Mouse (Mus musculus) layer of hippocampus, adult 18-20 months (tissue): ENCODE data around the gene Ttyh2. TPM values are rescaled to one million over a fixed set of nuclear protein-coding genes. Genes with fewer than 3 reads are reported as not detected.
"Not testable (repeated sequence)": the region's sequence is repeated elsewhere in the genome, so short reads cannot be mapped to it uniquely, and the experiment has no call there.

Experiments
- DNase-seq, 2 experiments: peaks; one replicate each; pipeline ENCODE4 v3.0.0; 2022; ENCODE audit warnings: low spot score in 2 of 2
- total RNA-seq, 2 experiments: library from RNA; stranded (reverse); gene quantifications; 2 replicates each; pipeline ENCODE4 v1.2.3; 2021

The Ttyh2 gene
- total RNA-seq, 2 experiments from 2014 or later, result 29.3 to 31.2 TPM

DNA sequence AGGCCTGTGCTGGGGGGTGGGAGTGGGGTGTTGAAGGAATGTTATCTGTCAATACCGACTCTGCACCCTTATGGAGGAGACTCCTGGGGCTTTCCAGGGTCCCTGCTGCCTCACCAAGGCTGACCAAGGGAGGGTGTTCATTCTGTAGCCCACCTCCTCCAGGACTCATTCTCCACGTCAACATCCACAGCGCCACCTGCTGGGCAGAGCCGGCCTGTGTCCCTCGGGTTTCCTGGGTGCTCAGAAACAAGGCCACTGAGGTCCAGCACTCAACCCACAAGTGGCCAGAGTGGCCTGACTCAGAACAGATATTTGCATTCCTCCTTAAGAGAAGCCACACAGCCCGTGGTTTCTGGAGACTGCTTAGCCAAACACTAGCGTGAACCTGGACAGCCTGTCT is 17.5 kb upstream of the Ttyh2 start:
- peak in 1 of 2 experiments; percentile 70 for DNase-seq

DNA sequence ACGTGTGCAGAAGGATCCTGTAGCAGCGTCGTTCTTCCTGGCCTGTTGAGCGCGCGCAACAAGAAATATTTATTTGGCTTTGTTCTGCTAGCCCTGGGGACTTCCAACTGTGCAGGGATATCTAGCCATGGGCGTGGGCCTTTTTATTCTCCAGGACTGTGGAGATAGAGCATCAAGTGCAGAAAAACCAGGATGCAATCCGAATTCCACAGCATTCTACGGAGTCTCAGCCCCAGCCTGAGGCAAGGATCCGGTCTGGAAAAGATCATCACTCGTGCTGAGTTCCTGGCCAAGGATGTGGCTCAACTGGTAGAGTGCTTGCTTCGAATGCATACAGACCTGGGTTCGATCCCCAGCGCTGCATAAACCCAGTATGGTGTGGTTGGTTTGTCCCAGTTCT is 13.1 kb upstream of the Ttyh2 start:
- no peak for DNase-seq

DNA sequence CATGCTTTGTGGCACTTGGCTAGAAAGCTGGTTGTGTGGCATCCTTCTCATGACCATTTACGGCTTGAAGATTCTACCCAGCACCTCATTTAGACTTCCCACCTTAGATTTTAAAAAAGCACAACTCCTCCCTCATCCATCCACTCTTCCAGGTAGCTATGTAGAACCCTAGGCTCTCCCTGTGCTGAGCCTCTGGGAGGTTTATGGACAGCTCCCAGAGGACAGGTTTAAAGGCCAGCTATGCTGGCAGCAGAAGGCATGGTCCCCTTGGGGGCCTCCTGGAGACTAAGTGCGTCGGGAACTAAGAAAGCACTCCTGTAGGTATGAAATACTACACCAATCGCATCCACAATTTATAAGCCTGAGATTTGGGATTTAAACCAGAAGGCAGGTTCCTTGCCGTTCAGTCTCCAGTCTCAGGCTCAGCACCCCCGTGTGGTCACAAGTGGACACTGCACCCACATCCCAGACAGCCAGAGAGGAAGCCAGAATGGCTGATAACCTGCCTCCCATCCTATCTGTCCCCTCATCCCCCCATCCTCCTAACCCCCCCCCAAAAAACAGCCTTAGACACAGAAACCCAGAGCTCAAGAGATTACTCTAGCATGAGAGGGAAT is 12.4 kb upstream of the Ttyh2 start:
- DNase-seq, result peak in 1 of 2 experiments; percentile 80

DNA sequence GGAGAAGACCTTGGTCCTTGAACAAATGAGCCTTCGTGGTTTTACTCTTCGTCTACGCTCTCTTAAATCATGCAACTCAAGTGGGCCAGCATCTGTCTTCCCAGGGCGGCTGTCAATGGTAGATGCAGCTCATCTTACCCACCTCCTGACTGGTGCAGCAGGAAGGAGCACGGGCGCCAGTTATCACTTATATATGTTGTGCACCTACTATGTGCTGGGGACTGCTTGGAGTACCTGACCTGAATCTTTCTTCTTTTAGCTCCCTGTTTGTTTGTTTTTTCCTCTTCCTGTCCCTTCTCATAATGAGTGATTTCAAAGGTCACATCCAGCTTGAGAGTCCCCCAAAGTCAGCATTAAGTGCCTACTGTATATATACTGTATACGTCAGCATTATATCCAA is 11.1 kb upstream of the Ttyh2 start:
- no peak for DNase-seq

DNA sequence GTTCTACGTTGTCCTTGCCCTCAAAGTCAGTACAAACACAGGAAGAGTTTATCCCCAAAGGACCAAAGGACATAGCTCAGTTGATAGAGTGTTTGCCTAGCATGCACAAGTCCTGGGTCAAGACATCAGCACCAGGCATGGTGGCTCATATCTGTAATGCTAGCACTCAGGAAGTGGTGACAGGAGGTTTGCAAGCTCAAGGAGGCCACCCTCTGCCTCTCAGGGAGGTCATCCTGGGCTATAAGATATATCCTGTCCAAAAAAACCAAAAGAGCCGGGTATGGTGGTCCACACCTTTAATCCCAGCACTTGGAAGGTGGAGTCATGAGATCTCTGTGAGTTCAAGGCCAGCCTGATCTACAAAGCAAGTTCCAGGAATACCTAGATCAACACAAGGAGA is 9.8 kb upstream of the Ttyh2 start:
- DNase-seq, result no peak

DNA sequence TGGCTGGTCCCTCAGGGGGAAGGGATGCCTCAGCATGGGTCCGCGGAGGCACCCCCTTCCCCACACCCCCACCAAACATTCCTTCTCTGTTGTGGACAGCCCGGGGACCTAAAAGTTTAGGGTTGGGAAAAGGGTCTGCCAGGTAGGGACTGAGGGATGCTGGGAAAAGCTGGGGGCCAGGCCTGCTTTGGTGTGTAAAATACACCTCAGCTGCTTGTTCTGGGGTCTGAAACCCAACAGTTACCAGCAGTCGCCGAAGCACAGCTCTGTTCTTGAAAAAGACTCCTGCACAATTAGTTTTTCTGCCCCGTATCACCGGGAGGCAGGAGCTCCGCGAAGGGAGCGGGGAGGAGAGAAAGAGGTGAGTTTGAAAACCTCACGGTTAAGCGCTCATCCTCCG is 8.4 kb upstream of the Ttyh2 start:
- DNase-seq, result no peak

DNA sequence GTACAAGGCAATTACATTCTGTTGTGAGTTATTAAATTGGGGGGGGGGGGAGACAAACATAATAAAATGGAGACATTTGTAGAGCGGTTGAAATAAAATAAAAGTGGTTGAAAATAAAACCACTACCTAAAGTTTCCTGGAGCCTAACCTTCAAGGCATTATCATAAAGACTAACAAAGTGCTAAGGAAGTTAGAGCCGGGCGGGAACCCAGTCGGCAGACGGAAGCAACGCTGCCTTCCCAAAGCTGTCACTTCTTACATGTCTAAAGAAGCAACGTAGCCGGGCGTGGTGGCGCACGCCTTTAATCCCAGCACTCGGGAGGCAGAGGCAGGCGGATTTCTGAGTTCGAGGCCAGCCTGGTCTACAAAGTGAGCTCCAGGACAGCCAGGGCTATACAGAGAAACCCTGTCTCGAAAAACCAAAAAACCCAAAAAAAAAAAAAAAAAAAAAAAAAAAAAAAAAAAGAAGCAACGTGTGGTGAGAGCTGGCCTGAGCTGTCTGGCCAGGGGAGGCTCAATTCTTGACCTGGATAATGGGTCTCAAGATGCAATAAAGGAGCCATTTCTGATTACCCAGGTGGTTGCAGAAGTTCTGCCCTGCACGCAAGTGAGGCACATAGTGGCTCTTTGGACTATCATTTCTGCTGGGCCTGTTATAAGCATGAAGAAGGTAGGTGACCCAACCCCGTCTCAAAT is 7.8 kb upstream of the Ttyh2 start:
- no peak for DNase-seq

DNA sequence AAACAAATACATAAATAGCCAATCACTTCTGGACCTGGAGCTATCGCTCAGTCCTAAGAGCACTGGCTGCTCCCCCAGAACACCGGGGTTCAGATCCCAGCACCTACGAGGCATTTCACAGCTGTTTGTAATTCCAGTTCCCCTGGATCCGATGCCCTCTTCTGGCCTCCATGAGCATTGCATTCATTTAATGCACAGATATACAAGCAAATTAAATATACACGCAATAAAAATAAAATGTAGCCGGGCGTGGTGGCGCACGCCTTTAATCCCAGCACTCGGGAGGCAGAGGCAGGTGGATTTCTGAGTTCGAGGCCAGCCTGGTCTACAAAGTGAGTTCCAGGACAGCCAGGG is 7.3 kb upstream of the Ttyh2 start:
- DNase-seq, result peak in 1 of 2 experiments; percentile 46

DNA sequence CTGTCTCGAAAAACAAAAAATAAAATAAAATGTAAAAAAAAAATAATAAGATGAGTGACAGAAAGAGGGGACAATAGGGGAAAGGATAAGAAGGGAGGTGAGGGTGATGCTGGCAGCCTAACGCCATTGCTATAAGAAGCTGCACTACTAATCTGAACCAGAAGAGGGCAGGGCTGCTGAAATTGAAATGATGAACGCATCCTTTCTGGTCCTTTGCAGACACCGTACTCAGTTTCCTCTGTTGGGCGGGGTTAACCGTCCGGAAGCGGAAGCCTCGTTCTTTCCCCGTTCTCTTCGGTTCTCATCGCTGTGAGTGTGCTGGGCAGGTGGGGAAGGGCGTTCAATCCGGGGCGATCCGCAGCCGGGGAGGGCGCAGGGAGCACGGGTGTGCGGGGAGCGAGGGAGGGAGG is 6.9 kb upstream of the Ttyh2 start, which contains the start of gene Rpl38:
Gene Rpl38, plus strand, starts transcription at position 224 of the 410 bp plus-strand sequence.
- peak; percentile 88 to 98 for DNase-seq

DNA sequence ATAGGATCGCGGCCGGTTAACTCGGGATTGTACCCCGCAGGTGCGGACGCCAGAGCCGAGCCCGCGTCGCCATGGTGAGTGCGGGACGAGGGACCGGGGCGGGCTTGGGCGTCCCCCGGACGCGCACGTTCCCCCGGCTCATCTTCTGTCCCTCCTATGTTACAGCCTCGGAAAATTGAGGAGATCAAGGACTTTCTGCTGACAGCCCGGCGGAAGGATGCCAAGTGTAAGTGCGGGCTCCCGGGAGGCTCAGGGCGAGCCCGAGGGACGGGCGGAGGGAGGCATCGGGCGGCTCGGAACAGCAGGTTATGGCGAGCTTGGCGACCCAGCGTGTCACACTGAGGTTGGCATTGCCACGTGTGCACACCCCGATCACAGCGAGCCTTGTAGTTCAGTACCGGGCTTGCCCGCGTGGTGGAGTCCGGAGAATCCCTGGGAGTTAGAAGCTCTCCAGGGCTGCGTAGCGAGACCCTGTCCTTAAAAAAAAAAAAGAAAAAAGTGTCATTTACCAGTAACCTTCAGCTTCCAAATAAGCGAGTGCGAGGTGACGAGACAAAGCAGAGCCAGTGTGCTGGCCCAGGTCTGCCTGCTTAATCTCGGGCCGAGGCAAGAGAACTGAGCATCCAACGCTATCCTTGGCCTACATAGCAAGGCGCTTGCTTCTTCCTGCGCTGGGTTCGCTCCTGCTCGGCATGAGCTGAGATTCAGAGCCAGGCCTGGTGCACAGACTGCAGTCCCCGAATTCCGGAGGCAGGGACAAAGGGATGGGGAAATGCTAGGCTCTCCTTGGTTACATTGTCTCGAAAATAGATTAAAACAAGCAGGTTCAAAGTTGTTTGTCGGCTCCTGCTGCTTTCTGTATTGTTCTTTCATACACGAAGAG is 6.2 kb upstream of the Ttyh2 start:
- peak; percentile 63 to 85 for DNase-seq

DNA sequence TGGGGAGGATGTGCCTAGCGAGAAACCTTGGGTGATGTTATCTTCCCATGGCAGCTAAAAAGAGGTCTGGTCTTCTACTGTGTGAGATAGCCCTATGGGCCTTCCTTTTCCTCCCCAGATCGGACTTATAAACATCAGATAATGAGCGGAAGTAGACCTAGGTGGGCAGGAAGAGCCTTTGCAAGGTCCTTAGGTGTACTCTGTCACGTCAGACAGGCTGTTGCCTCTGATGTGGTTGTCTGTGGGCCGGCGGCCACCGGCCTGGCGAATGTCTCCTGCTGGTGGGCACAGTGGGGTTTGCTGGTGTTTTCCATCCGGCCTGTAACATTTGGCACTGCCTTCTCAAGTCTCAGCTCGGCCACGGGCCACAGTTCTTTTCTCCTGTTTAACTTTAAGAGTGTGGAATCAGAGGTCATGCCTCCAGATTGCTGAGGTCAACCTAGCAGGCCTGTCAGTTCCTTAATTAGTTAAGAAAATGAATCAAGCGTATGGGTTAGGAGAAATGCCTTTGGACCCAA is 5.5 kb upstream of the Ttyh2 start:
- DNase-seq, result no peak

DNA sequence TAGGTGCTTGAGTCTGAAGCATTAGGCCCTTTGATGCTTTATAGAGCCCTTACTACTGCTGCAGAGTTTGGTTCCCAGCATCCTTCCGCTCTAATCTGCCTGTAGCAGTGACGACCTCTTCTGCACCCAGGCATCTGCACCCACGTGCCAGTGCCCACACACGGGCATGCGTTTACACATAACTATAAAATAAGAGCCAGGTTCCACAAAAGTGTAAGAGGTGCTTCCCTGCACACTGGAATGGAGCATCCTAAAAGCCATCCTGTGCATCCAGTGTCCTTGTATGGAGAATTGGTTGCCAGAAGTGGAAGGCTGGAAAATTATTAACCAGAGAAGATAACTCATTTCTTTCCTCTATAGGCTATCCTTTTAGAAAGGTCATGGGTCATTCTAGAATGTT is 4.1 kb upstream of the Ttyh2 start:
- no peak for DNase-seq

DNA sequence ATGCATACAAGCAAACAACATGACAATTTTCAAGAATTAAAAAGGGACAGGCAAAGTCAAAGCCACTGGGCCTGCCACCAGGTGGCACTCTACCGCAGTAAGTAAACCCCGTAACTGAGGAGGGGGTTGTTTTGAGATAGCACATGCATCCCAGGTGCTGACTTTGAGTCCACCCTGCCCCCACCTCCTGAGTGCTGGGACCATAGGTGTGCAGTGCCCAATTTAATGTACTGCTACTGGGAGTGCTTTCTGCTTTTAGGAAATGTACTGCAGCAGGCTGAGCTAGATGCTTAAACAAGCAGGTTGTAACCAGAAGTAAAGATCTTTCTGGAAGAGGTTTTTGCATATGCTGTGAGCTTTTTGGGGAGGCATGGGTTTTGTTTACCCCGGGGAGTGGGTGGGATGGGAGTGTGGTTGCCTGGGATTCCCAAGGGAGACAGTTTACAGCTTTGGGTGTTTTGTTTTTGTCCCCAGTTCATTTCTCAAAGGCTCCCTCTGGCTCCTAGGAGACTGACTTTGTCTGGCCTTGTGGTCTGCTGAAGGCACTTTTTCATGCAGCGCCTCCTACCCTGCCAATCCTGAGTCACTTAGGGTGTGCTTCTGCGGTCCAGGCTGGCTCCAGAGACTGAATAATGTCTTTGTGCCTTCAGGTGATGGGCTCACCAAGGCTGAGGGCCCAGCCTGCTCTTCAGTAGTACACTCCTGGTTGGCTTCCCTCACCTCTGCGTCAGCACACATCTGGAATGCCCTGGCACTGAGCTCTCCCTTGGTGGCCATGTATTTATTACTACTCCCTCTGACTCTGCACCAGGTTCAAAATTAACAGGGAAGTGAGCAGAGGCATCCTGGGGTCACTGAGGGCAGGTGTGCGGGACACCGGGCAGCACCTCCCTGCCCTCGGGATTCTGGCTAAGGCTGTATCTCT is 2.2 kb upstream of the Ttyh2 start:
- DNase-seq, result peak in 1 of 2 experiments; percentile 61

DNA sequence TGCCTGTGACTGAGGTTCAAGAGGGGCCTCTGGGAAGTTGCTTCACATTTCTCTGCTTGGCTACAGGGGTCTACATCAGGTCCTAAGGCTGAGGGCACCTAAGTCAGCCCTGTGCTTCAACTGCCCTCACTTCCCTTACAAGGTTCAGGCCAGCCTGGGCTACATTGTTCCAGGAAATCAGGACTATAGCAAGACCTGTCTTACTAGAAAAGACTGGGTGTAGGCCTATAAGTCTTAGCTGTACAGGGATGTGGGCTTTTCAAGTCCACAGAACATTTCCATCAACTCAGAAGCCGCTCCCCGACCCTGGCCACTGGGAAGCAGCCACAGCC is 1.5 kb upstream of the Ttyh2 start:
- DNase-seq, result no peak

DNA sequence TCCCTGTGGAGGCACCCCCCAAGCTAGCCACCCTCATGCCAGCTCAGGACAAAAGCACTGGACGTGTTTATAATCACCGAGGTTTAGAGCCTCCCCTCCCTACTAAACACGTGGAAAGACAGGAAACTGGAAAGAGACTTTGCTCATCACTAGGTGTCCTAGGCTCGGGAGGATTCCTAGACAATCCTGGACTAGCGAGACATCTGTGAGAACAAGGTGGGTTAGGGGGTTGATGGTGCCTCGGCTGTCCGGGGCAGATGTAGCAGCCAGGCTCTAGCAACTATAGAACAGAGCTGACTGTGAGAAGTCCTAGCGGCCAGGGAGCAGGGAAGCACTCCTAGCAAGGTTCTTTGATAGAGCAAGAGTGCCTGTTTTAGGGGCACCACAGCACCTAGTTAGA is 1.1 kb upstream of the Ttyh2 start:
- no peak for DNase-seq

DNA sequence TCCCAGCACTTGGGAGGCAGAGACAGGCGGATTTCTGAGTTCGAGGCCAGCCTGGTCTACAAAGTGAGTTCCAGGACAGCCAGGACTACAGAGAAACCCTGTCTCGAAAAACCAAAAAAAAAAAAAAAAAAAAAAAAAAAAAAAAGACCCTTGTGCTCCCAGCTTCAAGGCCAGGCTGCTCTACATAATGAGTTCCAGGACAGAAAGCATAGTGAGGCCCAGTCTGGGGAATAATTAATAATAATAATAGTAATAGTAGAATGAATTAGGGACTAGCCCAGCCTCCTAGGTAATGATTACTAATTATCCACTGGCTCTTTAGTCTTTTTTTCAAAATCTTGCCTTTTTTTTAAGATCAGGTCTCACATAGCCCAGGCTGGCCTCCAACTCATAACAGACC is 435 bp upstream of the Ttyh2 start:
- DNase-seq, result not testable (repeated sequence)

DNA sequence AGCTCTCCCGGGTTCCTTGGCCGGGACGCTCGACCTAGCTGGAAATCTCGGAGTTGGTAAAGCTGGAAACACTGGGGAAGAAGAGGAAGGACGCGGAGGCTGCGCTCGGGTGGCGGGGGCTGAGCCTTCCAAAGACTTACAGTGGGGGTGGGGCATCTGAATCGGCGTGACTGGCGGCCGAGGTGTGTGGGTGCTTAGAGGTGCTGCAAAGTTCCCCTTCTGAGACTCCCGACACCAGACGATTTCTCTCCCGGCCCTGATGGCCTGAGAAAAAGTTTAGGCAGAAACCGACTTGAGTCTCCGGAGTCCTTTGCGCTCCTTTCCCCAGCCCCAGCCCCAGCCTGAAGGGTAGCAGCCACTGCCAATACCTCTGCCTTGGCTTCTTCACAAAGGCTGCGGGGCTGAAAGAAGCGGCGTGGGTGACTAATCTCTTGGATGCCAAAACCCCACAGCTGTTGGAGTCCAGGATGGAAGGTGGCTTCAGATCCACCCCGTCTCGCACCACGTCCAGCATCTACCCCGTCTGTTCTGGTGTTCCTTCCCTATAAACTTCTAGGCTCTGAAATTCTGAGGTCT is 683 bp downstream of the Ttyh2 start:
- no peak for DNase-seq

DNA sequence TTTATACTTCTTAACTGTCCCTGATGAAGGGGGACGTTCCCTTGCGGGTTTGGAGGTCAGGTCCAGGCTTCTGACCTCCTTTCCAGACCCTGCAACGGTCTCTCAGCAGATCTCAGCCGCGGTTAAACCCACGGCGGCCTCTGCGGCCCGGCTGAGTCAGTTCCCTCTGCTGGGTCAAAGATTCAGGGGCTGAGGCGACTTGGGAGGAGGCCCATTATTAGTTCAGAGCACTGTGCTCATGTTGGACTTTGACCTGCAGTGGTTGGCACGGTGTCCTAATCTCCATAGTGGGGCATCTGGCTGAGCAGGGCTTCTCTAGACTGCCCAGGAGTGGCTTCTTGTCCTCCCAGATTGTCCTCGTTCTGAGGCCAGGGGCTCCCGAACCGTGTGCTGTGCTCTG is 1.2 kb downstream of the Ttyh2 start:
- DNase-seq, result no peak

DNA sequence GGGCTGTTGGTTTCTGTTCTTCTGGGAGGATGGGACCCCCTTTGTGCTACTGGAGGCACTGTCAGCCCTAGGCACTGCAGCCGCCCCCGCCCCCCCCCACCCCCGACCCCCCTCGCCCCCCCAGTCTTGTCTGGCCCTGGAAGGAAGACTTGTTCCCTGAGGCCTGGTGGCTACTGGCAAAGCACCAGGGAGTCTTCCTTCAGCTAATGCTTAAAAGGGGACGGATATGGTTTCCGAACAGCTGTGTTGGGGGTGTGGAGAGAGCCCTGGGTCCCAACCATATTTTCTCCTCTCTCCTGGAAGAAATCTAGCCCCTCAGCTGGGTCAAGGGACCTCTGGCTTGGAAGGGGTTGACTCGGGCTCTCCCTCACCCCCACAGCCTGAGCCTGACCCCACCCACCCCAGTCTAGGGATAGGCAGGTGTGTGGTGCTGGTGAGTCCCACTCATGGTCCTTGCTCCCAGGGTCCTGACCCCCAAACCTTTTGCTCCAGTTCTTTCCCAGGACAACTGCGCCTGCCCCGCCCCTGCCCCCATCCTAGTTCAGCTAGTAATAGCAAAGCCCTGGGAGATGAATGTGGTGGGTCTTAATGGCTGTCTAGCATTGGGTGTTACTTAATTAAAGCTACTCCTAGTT is 1.8 kb downstream of the Ttyh2 start:
- no peak for DNase-seq

DNA sequence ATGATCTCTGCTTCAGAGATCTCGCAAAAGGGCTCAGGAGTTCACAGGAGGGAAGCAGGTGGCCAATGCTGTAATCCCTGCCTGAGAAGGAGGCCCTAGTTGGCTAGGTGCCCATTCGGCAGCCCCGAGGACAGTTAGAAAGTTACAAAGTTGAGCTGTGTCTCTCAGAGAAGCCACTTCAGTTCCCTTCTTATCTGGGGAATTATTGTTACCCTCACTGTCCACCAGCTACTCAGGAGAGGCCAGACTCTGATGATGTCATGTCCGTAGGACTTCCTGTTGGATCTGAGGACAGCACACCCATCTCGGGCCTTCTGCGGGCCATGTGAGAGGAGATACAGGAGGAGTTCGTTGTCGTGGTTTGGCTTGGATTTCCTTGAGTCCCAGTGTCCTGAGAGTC is 4.4 kb downstream of the Ttyh2 start:
- DNase-seq, result no peak
